Mouse (Mus musculus) testis, adult 2 months (tissue): ENCODE measurements around the gene Xylb.
A peak's percentile ranks its signal among the peaks of the same experiment; 100 is the strongest.

Experiments
- CTCF ChIP-seq: fragments of 200-500 bp; IDR thresholded peaks from 2 replicates; pipeline ENCODE4 v1.5.1; 2012; ENCODE audit warnings: low read depth, mild to moderate bottlenecking, inconsistent platforms, low read length, moderate library complexity; ENCODE audit not compliant: control insufficient read depth, insufficient read depth, insufficient replicate concordance
- POLR2A ChIP-seq: fragments of 200-500 bp; IDR thresholded peaks from 2 replicates; pipeline ENCODE4 v1.6.1; 2012; ENCODE audit warnings: low read depth, mild to moderate bottlenecking, inconsistent platforms, low read length, moderate library complexity; ENCODE audit not compliant: control insufficient read depth

- TF ChIP-seq CTCF (no peak), POLR2A (peak; percentile 68)
Observed at GRCm38 (mm10) chr9:119322289-119323259, 34.6 kb upstream of the Xylb start, which contains the start of gene Oxsr1.
